Mouse (Mus musculus) lung, postnatal 0 days (tissue): ENCODE results near the gene Slc35g2. TPM values are rescaled to one million over a fixed set of nuclear protein-coding genes. Genes with fewer than 3 reads are reported as not detected.

Source experiments
- ATAC-seq: fragments of 200-750 bp; cut with Nextera tagmentation; 2 replicates; pipeline ENCODE4 v1.8.0; 2017; ENCODE audit warnings: moderate library complexity
- DNase-seq: peaks from one replicate; pipeline ENCODE4 v3.0.0-alpha.2; 2016; ENCODE audit warnings: low spot score
- H3K27ac ChIP-seq: fragments of 300-500 bp; sonication (generic); 2 replicates; pipeline ENCODE4 v1.5.1; 2014; ENCODE audit warnings: antibody characterized with exemption, mild to moderate bottlenecking, low read length, mixed read lengths
- H3K27me3 ChIP-seq: fragments of 300-500 bp; sonication (generic); replicated peaks from 2 replicates; pipeline ENCODE4 v1.6.1; 2014; ENCODE audit warnings: low read length, mixed read lengths; ENCODE audit not compliant: insufficient read depth
- H3K36me3 ChIP-seq: fragments of 300-500 bp; sonication (generic); 2 replicates; pipeline ENCODE4 v1.6.1; 2014; ENCODE audit warnings: low read length, mixed read lengths; ENCODE audit not compliant: insufficient read depth
- H3K4me1 ChIP-seq: fragments of 300-500 bp; sonication (generic); 2 replicates; pipeline ENCODE4 v1.6.1; 2014; ENCODE audit warnings: antibody characterized with exemption, low read depth, low read length, mixed read lengths; ENCODE audit not compliant: insufficient read depth
- H3K4me2 ChIP-seq: fragments of 300-500 bp; sonication (generic); replicated peaks from 2 replicates; pipeline ENCODE4 v1.6.1; 2014; ENCODE audit warnings: low read depth, mild to moderate bottlenecking, low read length, moderate library complexity, mixed read lengths
- H3K4me3 ChIP-seq: fragments of 300-500 bp; sonication (generic); 2 replicates; pipeline ENCODE4 v1.5.1; 2014; ENCODE audit warnings: low read depth, low read length
- H3K9ac ChIP-seq: fragments of 300-500 bp; sonication (generic); replicated peaks from 2 replicates; pipeline ENCODE4 v1.6.1; 2014; ENCODE audit warnings: low read depth, mild to moderate bottlenecking
- H3K9me3 ChIP-seq: fragments of 300-500 bp; sonication (generic); 2 replicates; pipeline ENCODE4 v1.6.1; 2016; ENCODE audit warnings: low read length, mixed read lengths
- CTCF ChIP-seq: IDR thresholded peaks from 2 replicates; pipeline ENCODE4 v1.5.1; 2016; ENCODE audit warnings: antibody characterized with exemption, mild to moderate bottlenecking
- EP300 ChIP-seq: IDR thresholded peaks from 2 replicates; pipeline ENCODE4 v1.6.1; 2016; ENCODE audit warnings: antibody characterized with exemption, mild to moderate bottlenecking, control low read depth
- WGBS: fragments of 180-500 bp; shearing (Covaris S2); extraction: QIAGEN DNeasy Blood & Tissue Kit; methylation state at CpG from one replicate; pipeline ENCODE4 v1.1.7; 2014; 5-methylcytosine and 5-hydroxymethylcytosine counted together
- polyA plus RNA-seq: library from polyadenylated mRNA; unstranded; fragments of >200 nt; fragmentation: Nextera tagmentation; extraction: Ambion mirVana; gene quantifications from 2 replicates; pipeline ENCODE4 v1.2.1, GENCODE M21; 2015

Gene Slc35g2
- polyA plus RNA-seq, 1 experiment from 2014 or later = 16.7 TPM

DNA sequence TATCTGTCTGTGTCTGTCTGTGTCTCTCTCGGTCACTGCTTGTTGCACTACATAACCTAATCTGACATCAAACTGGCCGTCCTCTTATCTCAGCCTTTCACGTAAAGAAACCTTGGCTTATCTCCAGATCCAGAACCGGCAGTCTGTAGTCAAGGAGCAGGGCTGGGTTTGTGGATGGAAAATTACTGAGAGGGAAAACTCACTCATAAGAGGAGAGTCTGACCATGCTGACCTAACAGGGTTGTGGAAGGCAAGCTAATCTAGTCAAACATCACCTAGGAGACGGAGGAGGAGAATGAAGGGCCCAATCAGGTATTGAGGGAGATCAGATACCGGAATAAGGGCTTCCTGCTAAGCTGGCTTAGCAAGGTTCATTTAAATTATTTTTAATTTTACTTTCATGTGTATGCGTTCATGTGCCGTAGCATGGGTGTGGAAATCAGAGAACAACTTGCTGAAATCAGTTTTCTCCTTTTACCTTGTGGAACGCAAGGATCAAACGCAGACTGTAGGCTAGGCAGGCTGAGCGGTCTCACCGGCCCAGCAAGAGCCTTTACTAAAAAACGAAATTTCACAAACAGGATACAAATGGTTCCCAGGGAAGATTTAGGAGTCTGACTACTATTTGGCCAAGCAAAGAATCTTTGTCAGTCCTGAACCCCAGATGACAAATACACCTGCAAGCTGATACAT, 12.1 kb upstream of the Slc35g2 start:
- no peaks in the 10 kb centered on the region for H3K9me3 ChIP-seq
- H3K27me3 ChIP-seq = no peaks in the 10 kb centered on the region
- H3K36me3 ChIP-seq = no peaks in the 10 kb centered on the region
- no peak overlapping the region for H3K9ac ChIP-seq
- H3K27ac ChIP-seq = peak overlapping the region; percentile 70
- H3K4me3 ChIP-seq = no peak overlapping the region
- 33% methylated on average over 13 of the region's 13 CpGs for WGBS
- TF ChIP-seq CTCF = no peak
- TF ChIP-seq EP300 = peak; percentile 26; the same call in 1 of the 2 replicates
- peak; percentile 94 for DNase-seq
- peak; percentile 96 for ATAC-seq
- no peaks in the 10 kb centered on the region; the same call in 1 of the 2 replicates for H3K4me1 ChIP-seq
- peak overlapping the region; percentile 40 for H3K4me2 ChIP-seq

DNA sequence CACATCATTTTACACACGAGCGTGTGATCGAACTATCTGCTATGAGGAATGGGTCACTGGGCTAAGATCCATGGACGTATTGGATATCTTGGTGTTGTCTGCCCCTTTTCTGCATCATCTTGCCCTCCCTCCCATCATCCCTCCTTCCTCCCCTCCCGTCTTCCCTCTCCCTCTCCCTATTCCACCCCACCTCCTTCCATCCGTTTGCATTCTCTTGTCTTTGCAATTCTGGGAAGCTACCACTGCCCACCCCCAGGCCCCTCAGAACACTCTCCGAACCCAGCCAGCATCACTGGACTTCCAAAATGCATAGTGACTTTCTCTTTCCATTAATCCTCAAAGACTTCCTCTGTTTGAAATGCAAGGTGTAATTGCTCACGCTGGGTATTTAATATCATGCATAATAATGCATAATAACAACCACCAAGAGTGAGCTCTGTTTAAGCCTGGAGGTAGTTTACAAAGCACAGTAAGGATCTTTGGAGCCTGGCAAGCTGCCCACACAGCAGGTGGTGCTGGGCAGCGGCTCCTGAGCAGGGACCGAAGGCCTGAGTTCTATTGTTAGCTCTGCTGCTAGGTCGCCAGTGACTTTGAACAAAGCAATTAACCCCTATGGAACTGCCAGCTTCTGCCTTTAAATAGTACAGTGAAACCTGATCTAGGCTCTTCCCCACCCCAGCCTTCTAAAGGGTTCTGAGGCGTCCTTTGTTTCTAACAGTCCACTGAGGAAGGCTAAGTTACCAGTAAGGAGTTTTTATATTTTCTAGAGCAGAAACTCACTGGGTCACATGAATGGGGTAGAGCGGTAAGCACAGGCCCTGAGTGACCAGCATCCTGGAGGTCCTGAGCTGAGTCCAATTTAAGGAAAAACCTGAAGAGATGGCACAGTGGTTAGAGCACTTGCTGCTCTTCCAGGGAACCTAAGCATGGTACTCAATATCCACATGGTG, 10.9 kb upstream of the Slc35g2 start:
- ATAC-seq (no peak), DNase-seq (peak; percentile 17)
- H3K4me2 ChIP-seq = no peak overlapping the region
- no peaks in the 10 kb centered on the region for H3K27me3 ChIP-seq
- TF ChIP-seq CTCF (no peak), EP300 (no peak)
- no peaks in the 10 kb centered on the region; the same call in 1 of the 2 replicates for H3K4me1 ChIP-seq
- no peak overlapping the region for H3K9ac ChIP-seq
- H3K27ac ChIP-seq = peak overlapping the region; percentile 44; the same call in 1 of the 2 replicates
- H3K9me3 ChIP-seq = no peaks in the 10 kb centered on the region
- H3K36me3 ChIP-seq = no peaks in the 10 kb centered on the region
- H3K4me3 ChIP-seq = no peak overlapping the region
- 45% methylated on average over 13 of the region's 13 CpGs for WGBS

DNA sequence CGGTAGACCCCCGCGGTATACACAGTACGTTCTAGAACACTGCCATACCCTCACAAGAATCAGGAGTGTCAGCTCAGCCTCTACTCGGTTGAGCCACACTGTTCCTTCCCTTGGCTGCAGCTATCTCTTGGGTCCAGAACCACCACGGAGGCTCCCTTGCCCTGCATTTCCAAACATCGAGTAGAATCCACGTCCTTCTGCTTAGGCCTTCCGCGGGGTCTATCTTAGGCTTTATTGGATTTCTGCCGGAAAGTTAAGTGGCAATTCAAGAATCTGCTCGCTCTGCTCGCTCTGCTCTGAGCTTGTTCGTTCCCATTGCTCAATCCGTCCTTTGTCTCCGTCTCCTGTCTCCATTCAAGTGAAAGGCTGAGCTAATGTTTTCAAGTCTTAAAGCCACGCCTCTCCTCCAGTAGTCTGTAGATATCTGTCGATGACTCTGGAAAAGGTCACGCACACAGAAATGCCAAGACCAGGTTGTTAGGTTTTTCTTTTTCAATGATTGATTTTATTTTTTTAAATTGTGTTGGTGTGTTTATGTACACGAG, 9.4 kb upstream of the Slc35g2 start:
- DNase-seq (peak; percentile 69), ATAC-seq (no peak; the same call in 1 of the 2 replicates)
- no peaks in the 10 kb centered on the region; the same call in 1 of the 2 replicates for H3K4me1 ChIP-seq
- peak overlapping the region; percentile 23; the same call in 1 of the 2 replicates for H3K4me2 ChIP-seq
- TF ChIP-seq CTCF (no peak), EP300 (no peak)
- no peaks in the 10 kb centered on the region for H3K27me3 ChIP-seq
- no peaks in the 10 kb centered on the region for H3K9me3 ChIP-seq
- WGBS = 50% methylated on average over 20 of the region's 20 CpGs
- H3K27ac ChIP-seq = peak overlapping the region; percentile 43; the same call in 1 of the 2 replicates
- H3K36me3 ChIP-seq = no peaks in the 10 kb centered on the region
- no peak overlapping the region for H3K4me3 ChIP-seq
- no peak overlapping the region for H3K9ac ChIP-seq

DNA sequence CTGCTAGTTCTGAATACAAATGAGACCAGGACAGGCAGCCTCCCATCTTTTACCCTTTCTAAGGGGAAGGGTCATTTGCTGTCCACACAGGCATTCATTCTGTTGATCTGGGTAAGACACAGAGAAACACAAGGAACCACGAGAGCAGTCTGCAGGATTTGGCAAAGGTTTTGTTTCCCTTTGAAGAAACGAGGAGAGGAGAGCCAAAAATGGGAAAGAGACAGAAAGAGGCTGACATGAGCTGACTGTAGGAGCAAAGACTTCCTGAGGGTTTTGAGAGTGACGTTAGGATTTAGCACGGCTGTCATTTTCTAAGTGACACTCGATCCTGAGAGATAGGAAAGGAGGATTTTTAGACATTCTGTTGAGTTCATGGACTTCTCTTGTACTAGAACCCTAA, 3.1 kb upstream of the Slc35g2 start:
- H3K9me3 ChIP-seq = no peaks in the 10 kb centered on the region
- 0 out of 2 replicates have a peak, but pooled peaks cover 5% of the 10 kb centered on the region for H3K4me1 ChIP-seq
- WGBS = 36% methylated on average over 5 of the region's 5 CpGs
- no peaks in the 10 kb centered on the region for H3K27me3 ChIP-seq
- H3K9ac ChIP-seq = no peak overlapping the region
- H3K4me2 ChIP-seq = no peak overlapping the region
- no peak for TF ChIP-seq CTCF
- no peak for TF ChIP-seq EP300
- ATAC-seq (no peak), DNase-seq (peak; percentile 61)
- no peaks in the 10 kb centered on the region for H3K36me3 ChIP-seq
- H3K27ac ChIP-seq = 0 out of 2 replicates have a peak overlapping the region, but pooled peaks have one; percentile 43
- H3K4me3 ChIP-seq = no peak overlapping the region

DNA sequence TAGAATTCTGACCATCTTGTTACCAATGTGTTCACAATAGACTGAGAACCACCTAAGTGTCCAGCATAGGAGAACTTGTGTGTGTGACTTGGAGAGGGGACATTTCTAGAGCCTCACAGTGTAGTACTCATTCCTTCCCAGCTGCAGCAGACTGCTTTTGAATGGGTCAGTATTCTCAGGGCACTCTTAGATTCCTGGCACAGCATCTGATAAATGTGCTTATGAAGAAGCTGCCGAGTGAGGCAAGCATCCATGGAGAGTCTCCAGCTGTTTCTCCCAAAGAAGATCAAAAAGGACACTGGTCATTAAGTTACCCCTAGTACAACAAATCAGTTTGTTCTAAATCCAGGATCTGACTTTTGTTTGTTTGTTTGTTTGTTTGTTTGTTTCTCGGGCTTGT, 2.4 kb upstream of the Slc35g2 start:
- ATAC-seq = peak; percentile 52
- H3K4me3 ChIP-seq = no peak overlapping the region
- no peaks in the 10 kb centered on the region for H3K9me3 ChIP-seq
- H3K4me1 ChIP-seq = 0 out of 2 replicates have a peak, but pooled peaks cover 5% of the 10 kb centered on the region
- H3K27me3 ChIP-seq = no peaks in the 10 kb centered on the region
- no peak for TF ChIP-seq EP300
- peak; percentile 27 for TF ChIP-seq CTCF
- no peak overlapping the region for H3K9ac ChIP-seq
- no peak overlapping the region for H3K4me2 ChIP-seq
- DNase-seq = peak; percentile 79
- H3K27ac ChIP-seq = no peak overlapping the region
- no peaks in the 10 kb centered on the region for H3K36me3 ChIP-seq
- WGBS = 46% methylated on average over 2 of the region's 2 CpGs

DNA sequence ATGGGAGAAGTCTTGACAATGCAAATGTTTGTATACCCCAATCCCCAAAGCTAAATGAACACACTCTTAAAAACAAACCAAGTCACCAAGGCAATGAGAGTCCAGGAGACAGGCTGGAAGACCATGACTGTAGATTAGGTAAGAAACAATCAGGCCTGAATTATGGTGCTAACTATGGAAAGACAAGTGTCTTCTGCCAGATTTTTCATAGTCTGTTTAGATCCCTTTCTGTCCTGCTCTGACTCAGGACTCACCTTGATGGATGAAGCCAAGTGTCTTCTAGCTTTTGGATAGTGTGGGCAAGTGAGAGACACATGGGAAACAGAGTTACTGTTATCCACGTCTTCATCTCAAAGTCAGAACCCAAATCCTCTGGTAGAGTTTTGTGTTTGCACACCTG, 621 bp upstream of the Slc35g2 start:
- TF ChIP-seq EP300 (no peak), CTCF (no peak)
- no peaks in the 10 kb centered on the region for H3K36me3 ChIP-seq
- H3K27ac ChIP-seq = no peak overlapping the region
- DNase-seq (no peak), ATAC-seq (no peak)
- 63% methylated on average over 1 of the region's 1 CpGs for WGBS
- H3K4me3 ChIP-seq = no peak overlapping the region
- H3K9ac ChIP-seq = no peak overlapping the region
- H3K9me3 ChIP-seq = no peaks in the 10 kb centered on the region
- 0 out of 2 replicates have a peak, but pooled peaks cover 5% of the 10 kb centered on the region for H3K4me1 ChIP-seq
- H3K4me2 ChIP-seq = no peak overlapping the region
- H3K27me3 ChIP-seq = no peaks in the 10 kb centered on the region
